ENCODE assay signal across 14 mouse cellular contexts in the genomic region with DNA sequence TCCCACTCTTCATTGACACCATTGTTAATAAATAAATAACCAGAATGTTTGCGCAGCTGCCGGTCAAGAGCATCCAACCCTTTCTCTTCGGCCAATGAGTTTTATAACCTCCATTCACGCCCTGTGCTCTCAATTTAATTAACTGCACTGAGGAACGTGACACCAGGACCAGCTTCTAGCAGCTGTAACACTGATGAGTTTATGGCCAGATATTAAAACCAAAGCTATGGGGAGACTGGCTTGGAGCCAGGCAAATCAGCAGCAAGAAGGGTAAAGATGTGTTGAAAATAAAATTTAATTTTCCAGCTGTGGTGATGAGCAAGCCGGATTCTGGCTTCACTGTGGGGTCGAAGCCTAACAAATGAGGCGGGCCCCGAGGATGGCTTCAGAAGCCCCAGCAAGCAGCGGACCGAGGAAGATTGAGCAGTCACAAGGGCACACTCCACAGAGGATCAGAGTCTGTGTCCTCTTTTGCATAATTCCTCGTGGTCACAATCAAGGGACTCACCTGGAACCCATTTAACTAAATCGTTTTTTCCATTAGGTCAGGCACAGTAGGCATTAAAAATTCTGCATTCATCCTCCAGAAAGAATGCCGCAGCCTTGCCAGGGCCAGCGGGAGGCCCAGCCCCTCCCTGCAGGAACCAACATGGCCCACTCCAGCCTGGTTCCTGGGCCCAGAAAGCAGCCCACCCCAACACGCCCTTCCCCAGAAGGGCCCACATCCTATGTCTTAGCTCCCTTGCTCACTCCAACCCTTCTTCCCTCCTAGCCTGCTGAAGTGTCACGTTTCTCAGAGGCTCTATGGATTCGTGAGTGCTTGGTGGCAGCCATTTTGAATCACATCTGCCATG.
DNase-seq lines count a peak whose midpoint lies in the region; ATAC-seq and TF ChIP-seq lines count a peak whose summit lies in the region.
"Had no signal": no experiment of that assay in that cellular context is flagged by ENCODE, and none has a peak within 500 bp of the region (broad histone marks: within the 10 kb centered on the region; RNA-seq: fewer than 3 reads in every experiment).

No protein-coding gene starts in this region.

- peak; percentile 80 for DNase-seq in Patski (ENCODE audit: low read depth, low spot score)
- no peak for DNase-seq in embryonic facial prominence, embryonic 10.5 days (ENCODE audit: low spot score)
- peak; percentile 11 for DNase-seq in kidney, adult 11 months
- peak; percentile 69 for DNase-seq in kidney, postnatal 14 days
- DNase-seq in lung, postnatal 0 days (ENCODE audit: low spot score), result no peak
- no peak for DNase-seq in gastrocnemius, adult 18-20 months (ENCODE audit: low spot score)
- DNase-seq: adrenal gland, postnatal 36 days; cerebellum, postnatal 36 days; layer of hippocampus, adult 9-11 months; lung, postnatal 36 days had no signal

- TF ChIP-seq CTCF in Patski (IDR thresholded peaks at IDR 0.05), result no peak
- no peak for TF ChIP-seq CTCF in lung, postnatal 0 days (IDR thresholded peaks at IDR 0.05)

- POLR2A ChIA-PET in Patski (lab: Charles Lee), result no interaction called here

- in situ Hi-C loops in Patski (cut with MboI; ENCODE audit: low pct_unique_long_range_greater_than_20kb), result no loop called here

- no peaks in the 10 kb centered on the region for H3K27me3 ChIP-seq in Patski
- no peaks in the 10 kb centered on the region for H3K27me3 ChIP-seq in embryonic facial prominence, embryonic 10.5 days (replicated peaks; ENCODE audit: low read depth, poor library complexity, severe bottlenecking)
- H3K27me3 ChIP-seq in lung, postnatal 0 days (replicated peaks; ENCODE audit: insufficient read depth, low read length), result no peaks in the 10 kb centered on the region
- H3K27me3 ChIP-seq: heart, embryonic 15.5 days; liver, embryonic 15.5 days; midbrain, embryonic 12.5 days had no signal

- CTCF ChIA-PET in Patski (lab: Charles Lee), result no interaction called here

- no peak overlapping the region for H3K4me2 ChIP-seq in lung, postnatal 0 days (replicated peaks; ENCODE audit: low read depth, low read length)
- H3K4me2 ChIP-seq: heart, embryonic 15.5 days; liver, embryonic 15.5 days; midbrain, embryonic 12.5 days had no signal

- H3K36me3 ChIP-seq in embryonic facial prominence, embryonic 10.5 days (replicated peaks), result no peaks in the 10 kb centered on the region
- no peaks in the 10 kb centered on the region for H3K36me3 ChIP-seq in lung, postnatal 0 days (ENCODE audit: insufficient read depth, low read length)
- H3K36me3 ChIP-seq: heart, embryonic 15.5 days; liver, embryonic 15.5 days; midbrain, embryonic 12.5 days had no signal

- H3K4me1 ChIP-seq in embryonic facial prominence, embryonic 10.5 days, result no peaks in the 10 kb centered on the region
- no peaks in the 10 kb centered on the region for H3K4me1 ChIP-seq in lung, postnatal 0 days (ENCODE audit: insufficient read depth, low read depth, low read length)
- H3K4me1 ChIP-seq: heart, embryonic 15.5 days; liver, embryonic 15.5 days; midbrain, embryonic 12.5 days had no signal

- H3K9ac ChIP-seq in lung, postnatal 0 days (replicated peaks; ENCODE audit: low read depth), result no peak overlapping the region
- H3K9ac ChIP-seq: heart, embryonic 15.5 days; liver, embryonic 15.5 days; midbrain, embryonic 12.5 days had no signal

- no peak for TF ChIP-seq EP300 in lung, postnatal 0 days (IDR thresholded peaks at IDR 0.05)

- H3K9me3 ChIP-seq in embryonic facial prominence, embryonic 10.5 days, result no peaks in the 10 kb centered on the region
- H3K9me3 ChIP-seq in lung, postnatal 0 days (ENCODE audit: low read length), result no peaks in the 10 kb centered on the region
- H3K9me3 ChIP-seq: heart, embryonic 15.5 days; liver, embryonic 15.5 days; midbrain, embryonic 12.5 days had no signal

- peak overlapping the region; percentile 10; the same call in 1 of the 2 replicates for H3K27ac ChIP-seq in embryonic facial prominence, embryonic 10.5 days (replicated peaks)
- H3K27ac ChIP-seq in lung, postnatal 0 days (ENCODE audit: low read length), result no peak overlapping the region
- H3K27ac ChIP-seq: heart, embryonic 15.5 days; liver, embryonic 15.5 days; midbrain, embryonic 12.5 days had no signal

- no peak overlapping the region for H3K4me3 ChIP-seq in embryonic facial prominence, embryonic 10.5 days
- H3K4me3 ChIP-seq in lung, postnatal 0 days (ENCODE audit: low read depth, low read length), result no peak overlapping the region
- H3K4me3 ChIP-seq: heart, embryonic 15.5 days; liver, embryonic 15.5 days; midbrain, embryonic 12.5 days had no signal

- peak; percentile 36 for ATAC-seq in Patski
- no peak for ATAC-seq in erythroid progenitor cell, adult 5-6 weeks (replicated peaks; ENCODE audit: low FRiP score, poor library complexity, severe bottlenecking)
- no peak for ATAC-seq in lung, postnatal 0 days

- 81% methylated on average over 18 of the region's 18 CpGs for WGBS in embryonic facial prominence, embryonic 10.5 days
- 81% methylated on average over 18 of the region's 18 CpGs for WGBS in lung, postnatal 0 days

Comparison
In these comparisons a context has a peak if more than half of its experiments do, and no peak if none do; other contexts are left out.
1. DNase-seq: peak in Patski (single experiment), kidney, adult 11 months (single experiment) and kidney, postnatal 14 days (single experiment); none in embryonic facial prominence, embryonic 10.5 days (single experiment), lung, postnatal 0 days (single experiment) and gastrocnemius, adult 18-20 months (single experiment).